Comparison of ENCODE assay signal across 8 mouse cellular contexts in the genomic region with DNA sequence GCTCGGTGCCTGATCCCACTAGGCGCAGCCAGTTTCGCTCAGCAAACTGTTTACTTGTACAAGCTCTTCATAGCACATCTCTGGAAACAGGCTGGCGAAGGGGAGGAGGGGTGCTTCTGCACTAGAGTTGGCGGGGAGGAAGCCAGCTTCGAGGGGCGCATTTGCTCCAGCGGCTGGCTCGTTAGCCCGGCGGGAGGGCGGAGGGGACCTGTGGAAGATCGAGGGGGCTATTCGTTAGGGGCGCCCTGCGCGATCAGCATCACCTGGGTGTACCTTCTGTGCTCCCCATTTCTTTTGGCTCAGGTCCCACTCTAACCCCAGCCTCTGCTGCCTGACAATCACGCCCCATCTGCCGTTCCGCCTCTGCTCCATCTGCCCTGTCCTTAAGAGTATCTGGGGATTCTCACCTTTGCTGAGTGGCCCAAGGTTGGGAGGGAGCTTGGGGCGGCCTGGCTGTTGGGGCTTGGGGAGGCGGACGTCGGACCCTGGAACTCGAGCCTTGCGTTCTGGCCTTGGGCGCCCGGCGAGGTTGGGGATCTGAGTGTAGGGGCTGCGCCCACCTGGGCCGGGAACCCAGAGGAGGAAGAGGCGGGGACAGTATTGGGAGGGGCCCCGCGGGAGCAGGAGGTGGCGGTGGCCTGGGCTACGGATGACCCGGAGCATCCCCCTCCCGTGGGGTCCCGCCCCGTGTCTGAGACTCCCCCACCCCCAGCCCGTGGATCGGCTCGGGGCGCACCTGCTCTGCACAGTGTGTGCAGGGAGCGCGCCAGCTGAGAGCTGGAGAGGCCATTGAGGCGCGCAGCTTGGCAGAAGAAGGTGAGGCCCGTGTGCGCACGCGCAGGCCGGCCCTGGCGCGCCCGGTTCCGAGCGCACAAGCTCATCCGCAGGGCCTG. TPM values are rescaled to one million over a fixed set of nuclear protein-coding genes. Genes with fewer than 3 reads are reported as not detected.
DNase-seq lines count a peak whose midpoint lies in the region; ATAC-seq and TF ChIP-seq lines count a peak whose summit lies in the region.

No protein-coding gene starts in this region.

- no peaks in the 10 kb centered on the region for H3K9me3 ChIP-seq in intestine, embryonic 16.5 days (ENCODE audit: control insufficient read depth, low read length)
- H3K9me3 ChIP-seq in limb, embryonic 14.5 days (ENCODE audit: control insufficient read depth, low read length), result no peaks in the 10 kb centered on the region
- H3K9me3 ChIP-seq in neural tube, embryonic 14.5 days (ENCODE audit: control insufficient read depth, low read length), result no peaks in the 10 kb centered on the region

- peak overlapping the region; percentile 64 for H3K9ac ChIP-seq in intestine, embryonic 16.5 days (ENCODE audit: low read depth, low read length)
- peak overlapping the region; percentile 32; the same call in 1 of the 2 replicates for H3K9ac ChIP-seq in limb, embryonic 14.5 days (ENCODE audit: low read depth, low read length, severe bottlenecking)
- H3K9ac ChIP-seq in neural tube, embryonic 14.5 days (replicated peaks; ENCODE audit: low read depth, low read length), result peak overlapping the region; percentile 71

- H3K27ac ChIP-seq in intestine, embryonic 16.5 days (ENCODE audit: low read length), result no peak overlapping the region
- no peak overlapping the region for H3K27ac ChIP-seq in limb, embryonic 14.5 days (replicated peaks; ENCODE audit: low read depth, low read length)
- no peak overlapping the region for H3K27ac ChIP-seq in neural tube, embryonic 14.5 days (ENCODE audit: low read depth, low read length)

- no peak for TF ChIP-seq POLR2A in limb, embryonic 14.5 days (IDR thresholded peaks at IDR 0.05; ENCODE audit: borderline replicate concordance, extremely low read depth, insufficient read depth, insufficient read length)

- H3K27me3 ChIP-seq in intestine, embryonic 16.5 days (replicated peaks; ENCODE audit: control insufficient read depth, insufficient read depth, low read length), result peaks cover 34% of the 10 kb centered on the region
- peaks cover 63% of the 10 kb centered on the region for H3K27me3 ChIP-seq in limb, embryonic 14.5 days (ENCODE audit: control insufficient read depth, insufficient read depth, low read length)
- H3K27me3 ChIP-seq in neural tube, embryonic 14.5 days (ENCODE audit: control insufficient read depth, insufficient read depth, low read length), result peaks cover 42% of the 10 kb centered on the region

- H3K4me3 ChIP-seq in intestine, embryonic 16.5 days (ENCODE audit: low read length), result peak overlapping the region; percentile 55
- peak overlapping the region; percentile 40 for H3K4me3 ChIP-seq in limb, embryonic 14.5 days (replicated peaks; ENCODE audit: low read length)
- peak overlapping the region; percentile 46 for H3K4me3 ChIP-seq in neural tube, embryonic 14.5 days (ENCODE audit: low read depth, low read length)

- ATAC-seq in intestine, embryonic 16.5 days, result peak; percentile 73
- ATAC-seq in limb, embryonic 14.5 days (ENCODE audit: low FRiP score, low read depth), result peak; percentile 44
- ATAC-seq in neural tube, embryonic 14.5 days (ENCODE audit: low read depth), result peak; percentile 68
- no peak for ATAC-seq in activated CD4-positive, CD25-positive, alpha-beta regulatory T cell, adult 4 months

- H3K4me1 ChIP-seq in intestine, embryonic 16.5 days (ENCODE audit: control insufficient read depth, insufficient read depth, low read length), result peaks cover 18% of the 10 kb centered on the region
- H3K4me1 ChIP-seq in limb, embryonic 14.5 days (ENCODE audit: control insufficient read depth, insufficient read depth, low read length), result peaks cover 17% of the 10 kb centered on the region
- peaks cover 2% of the 10 kb centered on the region; the same call in 1 of the 2 replicates for H3K4me1 ChIP-seq in neural tube, embryonic 14.5 days (ENCODE audit: control insufficient read depth, insufficient read depth, low read length)

- H3K36me3 ChIP-seq in intestine, embryonic 16.5 days (ENCODE audit: control insufficient read depth, insufficient read depth, low read length), result no peaks in the 10 kb centered on the region
- H3K36me3 ChIP-seq in limb, embryonic 14.5 days (ENCODE audit: control insufficient read depth, insufficient read depth, low read length), result no peaks in the 10 kb centered on the region
- 0 out of 2 replicates have a peak, but pooled peaks cover 4% of the 10 kb centered on the region for H3K36me3 ChIP-seq in neural tube, embryonic 14.5 days (ENCODE audit: control insufficient read depth, insufficient read depth, low read length)

- WGBS in intestine, embryonic 16.5 days, result 3% methylated on average over 58 of the region's 59 CpGs
- WGBS in limb, embryonic 14.5 days, result 2% methylated on average over 51 of the region's 59 CpGs
- WGBS in neural tube, embryonic 14.5 days, result under 1% methylated on average over 58 of the region's 59 CpGs

- DNase-seq in adrenal gland, adult 18-20 months (ENCODE audit: low spot score in 2 of 2), result peak; percentile 46 to 54
- DNase-seq in adrenal gland, postnatal 4 days (ENCODE audit: low spot score in 2 of 2), result no peak
- DNase-seq in cerebellum, adult 9-10 months, result peak; percentile 90
- DNase-seq in frontal cortex, postnatal 10 days (ENCODE audit: low spot score in 2 of 2), result peak; percentile 63 to 69
- DNase-seq in limb, embryonic 14.5 days (ENCODE audit: low spot score), result peak; percentile 40

- H3K4me2 ChIP-seq in intestine, embryonic 16.5 days (ENCODE audit: low read depth, low read length), result peak overlapping the region; percentile 96
- H3K4me2 ChIP-seq in limb, embryonic 14.5 days (replicated peaks; ENCODE audit: low read depth, low read length, severe bottlenecking), result peak overlapping the region; percentile 71
- peak overlapping the region; percentile 83 for H3K4me2 ChIP-seq in neural tube, embryonic 14.5 days (ENCODE audit: low read depth, low read length)

RNA-seq across cellular contexts. Expression of a gene that starts 9.2 kb away (rescaled TPM):
- under 1 TPM; 0.27 to 0.61 TPM for total RNA-seq in adrenal gland, adult 18-20 months (2021)
- total RNA-seq in adrenal gland, postnatal 4 days (2021), result under 1 TPM; 0.45 to 0.70 TPM
- polyA plus RNA-seq in intestine, embryonic 16.5 days (2015; fragmentation: Nextera tagmentation; extraction: Ambion mirVana), result 0.57 and 0.83 TPM in 2 replicates
- polyA plus RNA-seq in limb, embryonic 14.5 days (2012; rRNA removed), result 0.56 and 0.57 TPM in 2 replicates
- polyA plus RNA-seq in limb, embryonic 14.5 days (2014; fragmentation: Nextera tagmentation; extraction: Ambion mirVana), result 0.88 and 1.5 TPM in 2 replicates
- polyA plus RNA-seq in neural tube, embryonic 14.5 days (2014; fragmentation: Nextera tagmentation; extraction: Ambion mirVana), result 1.4 and 2.4 TPM in 2 replicates
- polyA plus RNA-seq in activated CD4-positive, CD25-positive, alpha-beta regulatory T cell, adult 4 months (2017; shearing (Covaris generic)), result not detected

RNA-seq across cellular contexts. Expression of a gene that starts 19.1 kb away (rescaled TPM):
- total RNA-seq in adrenal gland, adult 18-20 months (2021), result not detected
- not detected for total RNA-seq in adrenal gland, postnatal 4 days (2021)
- not detected in 2 replicates for polyA plus RNA-seq in intestine, embryonic 16.5 days (2015; fragmentation: Nextera tagmentation; extraction: Ambion mirVana)
- polyA plus RNA-seq in limb, embryonic 14.5 days (2012; rRNA removed), result not detected in 2 replicates
- polyA plus RNA-seq in limb, embryonic 14.5 days (2014; fragmentation: Nextera tagmentation; extraction: Ambion mirVana), result not detected in 2 replicates
- 0.32 and 0.92 TPM in 2 replicates for polyA plus RNA-seq in neural tube, embryonic 14.5 days (2014; fragmentation: Nextera tagmentation; extraction: Ambion mirVana)
- polyA plus RNA-seq in activated CD4-positive, CD25-positive, alpha-beta regulatory T cell, adult 4 months (2017; shearing (Covaris generic)), result not detected

RNA-seq across cellular contexts. Expression of a gene that starts 28.2 kb away (rescaled TPM):
- total RNA-seq in adrenal gland, adult 18-20 months (2021), result 10 to 100 TPM; 19.8 to 20.9 TPM
- 10 to 100 TPM; 13.4 to 14.2 TPM for total RNA-seq in adrenal gland, postnatal 4 days (2021)
- 2.2 and 2.3 TPM in 2 replicates for polyA plus RNA-seq in intestine, embryonic 16.5 days (2015; fragmentation: Nextera tagmentation; extraction: Ambion mirVana)
- 3.7 and 3.8 TPM in 2 replicates for polyA plus RNA-seq in limb, embryonic 14.5 days (2012; rRNA removed)
- 2.5 and 2.6 TPM in 2 replicates for polyA plus RNA-seq in limb, embryonic 14.5 days (2014; fragmentation: Nextera tagmentation; extraction: Ambion mirVana)
- polyA plus RNA-seq in neural tube, embryonic 14.5 days (2014; fragmentation: Nextera tagmentation; extraction: Ambion mirVana), result 5.1 and 9.2 TPM in 2 replicates
- 10 to 100 TPM; 60.0 to 62.7 TPM for polyA plus RNA-seq in activated CD4-positive, CD25-positive, alpha-beta regulatory T cell, adult 4 months (2017; shearing (Covaris generic))

Comparison
In these comparisons a context has a peak if more than half of its experiments do, and no peak if none do; other contexts are left out.
1. DNase-seq: peak in adrenal gland, adult 18-20 months (2 of 2), cerebellum, adult 9-10 months (single experiment), frontal cortex, postnatal 10 days (2 of 2) and limb, embryonic 14.5 days (single experiment); none in adrenal gland, postnatal 4 days (0 of 2).
2. Peak in every context shown above with its lines, with median percentiles within 50 percentile points of each other: H3K4me2 ChIP-seq, H3K4me3 ChIP-seq and H3K9ac ChIP-seq.